Mouse (Mus musculus) cerebellum, adult 8-10 months (tissue): ENCODE results near the gene Mettl7a2.
"Not testable (repeated sequence)": the region's sequence is repeated elsewhere in the genome, so short reads cannot be mapped to it uniquely, and the experiment has no call there.

Experiments
- DNase-seq: peaks from one replicate; pipeline ENCODE4 v3.0.0; 2022

The Mettl7a2 gene

GRCm38 (mm10) chr15:100341314-100341980 lies 11.6 kb upstream of the Mettl7a2 start:
- DNase-seq = not testable (repeated sequence)

- DNase-seq = no peak
These were observed 7.5 kb upstream of the Mettl7a2 start for GRCm38 (mm10) chr15:100345484-100345883.

DNA sequence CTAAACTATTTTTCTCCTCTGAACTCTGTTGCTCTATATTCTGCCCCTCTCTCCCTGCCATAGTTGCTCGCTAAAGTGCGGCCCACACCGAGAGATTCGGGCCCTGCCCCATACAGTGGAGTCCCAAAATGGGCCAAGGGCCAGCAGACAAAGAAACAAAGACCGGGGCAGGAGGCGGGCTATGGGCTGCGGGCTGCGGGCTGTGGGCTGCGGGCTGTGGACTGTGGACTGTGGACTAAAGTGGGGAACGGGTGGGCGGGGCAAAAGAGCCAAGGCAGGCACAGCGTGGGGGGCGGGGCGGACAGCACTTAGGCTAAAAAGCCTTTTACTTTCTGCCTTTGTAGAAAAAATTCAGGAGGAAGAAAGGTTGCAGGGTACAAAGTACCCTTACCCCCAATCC lies 6.2 kb upstream of the Mettl7a2 start:
- DNase-seq = no peak

DNA sequence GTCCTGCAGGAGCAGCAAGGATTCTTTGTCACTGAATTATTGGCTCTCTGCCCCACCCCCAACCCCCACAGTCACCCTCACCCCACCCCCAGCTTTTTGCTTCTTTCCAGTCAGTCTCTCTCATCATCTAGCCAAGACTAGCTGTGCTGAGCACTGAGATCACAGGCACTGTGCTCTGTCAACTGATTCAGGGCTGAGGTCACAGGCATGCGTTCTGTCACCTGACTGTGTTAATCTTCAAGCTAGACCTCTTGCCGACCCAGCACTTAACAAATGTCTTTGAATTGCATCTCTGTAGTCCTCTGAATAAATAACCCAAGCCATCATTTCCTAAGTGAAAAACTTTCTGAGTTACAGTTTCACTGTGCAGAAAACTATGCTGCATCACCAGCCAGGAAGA lies 3.5 kb upstream of the Mettl7a2 start:
- no peak for DNase-seq

DNA sequence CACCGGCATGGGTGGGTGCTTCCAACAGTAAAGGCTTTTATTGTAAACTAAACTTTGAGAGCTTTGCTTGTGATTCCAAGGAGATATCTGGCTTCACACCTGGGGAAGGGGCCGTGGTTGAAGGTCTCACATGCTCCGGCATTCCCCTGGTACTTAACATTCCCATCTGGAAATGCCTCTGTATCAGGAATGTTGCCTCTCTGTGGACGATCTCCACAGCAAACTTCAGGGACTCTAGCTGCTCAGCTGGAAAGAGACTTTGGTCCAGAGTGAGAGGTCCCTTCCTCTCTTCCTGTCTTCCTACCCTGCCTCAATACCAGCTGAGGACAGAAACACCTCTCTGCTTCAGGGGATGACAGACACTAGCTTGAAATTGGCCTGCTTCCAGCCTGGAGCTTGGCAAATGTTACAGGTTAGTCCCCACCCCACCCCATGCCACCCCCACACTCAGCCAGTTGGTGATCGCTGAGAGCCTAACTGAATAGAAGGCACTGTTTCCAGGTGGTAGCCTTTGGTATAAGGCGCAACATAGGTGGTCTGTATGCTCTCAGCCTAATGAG lies 1.4 kb upstream of the Mettl7a2 start:
- DNase-seq = no peak

DNA sequence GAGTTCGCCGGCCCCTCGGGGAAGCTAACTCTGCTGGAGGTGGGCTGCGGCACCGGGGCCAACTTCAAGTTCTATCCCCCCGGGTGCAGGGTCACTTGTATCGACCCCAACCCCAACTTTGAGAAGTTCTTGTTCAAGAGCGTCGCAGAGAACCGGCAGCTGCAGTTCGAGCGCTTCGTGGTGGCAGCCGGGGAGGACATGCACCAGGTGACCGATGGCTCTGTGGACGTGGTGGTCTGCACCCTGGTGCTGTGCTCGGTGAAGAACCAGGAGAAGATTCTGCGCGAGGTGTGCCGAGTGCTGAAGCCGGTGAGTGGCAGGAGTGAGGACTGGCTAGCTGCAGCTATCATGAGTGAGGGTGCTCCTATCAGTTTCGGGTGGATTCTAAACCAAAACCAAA lies 399 bp downstream of the Mettl7a2 start:
- DNase-seq = not testable (repeated sequence)

- DNase-seq = no peak
These were observed 2.9 kb downstream of the Mettl7a2 start for GRCm38 (mm10) chr15:100355876-100356275.

DNA sequence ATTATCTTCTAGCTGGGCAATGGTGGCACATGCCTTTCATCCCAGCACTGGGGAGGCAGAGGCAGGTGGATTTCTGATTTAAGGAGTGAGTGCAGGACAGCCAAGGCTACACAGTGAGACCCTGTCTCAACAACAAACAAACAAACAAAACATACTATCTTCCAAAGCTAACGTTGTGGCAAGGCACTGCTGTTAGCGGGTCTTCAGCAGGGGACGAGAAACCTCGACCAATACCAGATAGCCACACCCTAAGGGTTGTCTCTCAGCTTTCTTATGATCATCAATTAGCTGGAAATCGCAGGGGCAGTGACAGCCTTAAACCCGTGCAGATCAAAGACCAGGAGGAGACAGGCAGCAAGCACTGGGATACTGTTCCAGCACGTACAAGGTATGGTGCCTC lies 11.2 kb downstream of the Mettl7a2 start, which contains the start of gene Higd1c:
Gene Higd1c (plus strand): TSS at position 301 of the 400 bp plus-strand sequence.
- DNase-seq = no peak

DNA sequence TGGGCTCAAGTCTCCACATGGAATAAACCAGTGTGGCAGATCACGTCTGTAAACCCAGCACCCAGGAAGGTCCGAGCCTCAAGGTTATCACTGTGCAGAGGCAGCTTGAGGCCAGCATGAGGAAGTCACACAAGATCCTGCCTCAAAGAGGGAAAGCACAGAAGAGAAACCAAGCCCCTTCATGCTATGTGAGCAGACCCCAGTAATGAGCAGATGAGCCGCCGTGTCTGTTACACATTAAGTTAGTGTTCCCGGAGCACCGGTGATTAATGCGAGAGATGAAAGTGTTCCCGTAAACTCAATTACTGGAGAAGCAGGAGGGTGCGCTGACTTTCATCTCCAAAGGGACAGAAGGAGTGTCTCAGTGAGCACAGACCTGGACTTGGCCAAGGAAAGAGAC lies 13.0 kb downstream of the Mettl7a2 start:
- not testable (repeated sequence) for DNase-seq

- no peak for DNase-seq
These were observed 14.1 kb downstream of the Mettl7a2 start for GRCm38 (mm10) chr15:100367119-100367518.

DNA sequence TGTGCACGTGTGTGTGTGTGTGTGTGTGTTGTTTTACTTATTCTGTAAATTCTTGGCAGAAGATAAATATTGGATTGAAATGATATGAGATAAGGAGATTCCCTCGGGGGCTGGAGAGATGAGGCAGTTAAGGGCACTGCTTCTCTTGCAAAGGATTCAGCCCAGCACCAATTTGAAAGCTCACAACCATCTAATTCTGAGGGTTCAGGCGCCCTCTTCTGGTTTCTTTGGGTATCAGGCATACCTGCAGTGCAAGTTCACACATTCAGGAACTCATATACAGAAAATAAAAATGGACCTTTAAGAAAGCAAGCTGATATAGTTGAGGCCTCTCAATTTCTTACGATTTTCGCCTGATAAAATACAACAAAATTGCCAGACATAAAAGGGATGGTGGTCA lies 22.1 kb downstream of the Mettl7a2 start:
- peak; percentile 44 for DNase-seq

- DNase-seq = not testable (repeated sequence)
These were observed 25.0 kb downstream of the Mettl7a2 start for GRCm38 (mm10) chr15:100377847-100378505.

- DNase-seq = no peak
These were observed 26.7 kb downstream of the Mettl7a2 start for GRCm38 (mm10) chr15:100379658-100380057.

DNA sequence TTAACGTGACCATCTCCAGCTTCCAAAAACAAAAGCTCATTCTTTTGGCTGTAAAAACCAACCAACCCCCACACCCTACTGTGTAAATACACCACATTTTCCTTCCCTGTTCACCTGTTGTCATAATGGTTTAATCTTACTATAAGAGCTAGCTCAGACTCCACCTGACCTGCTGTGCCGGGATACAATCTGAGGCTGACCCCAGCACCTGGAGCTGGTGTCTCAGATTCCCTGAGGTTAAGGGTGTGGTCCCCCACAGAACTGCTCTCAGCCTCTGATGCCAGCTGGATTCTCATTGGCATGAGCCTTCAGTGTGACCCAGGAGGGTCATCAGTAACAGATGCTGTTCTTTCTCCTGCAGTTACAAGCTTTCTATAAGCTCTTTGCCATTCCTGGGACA lies 27.1 kb downstream of the Mettl7a2 start:
- DNase-seq = no peak

GRCm38 (mm10) chr15:100385705-100386104 lies 32.7 kb downstream of the Mettl7a2 start:
- DNase-seq = no peak

GRCm38 (mm10) chr15:100387544-100388223 lies 34.7 kb downstream of the Mettl7a2 start:
- no peak for DNase-seq

DNA sequence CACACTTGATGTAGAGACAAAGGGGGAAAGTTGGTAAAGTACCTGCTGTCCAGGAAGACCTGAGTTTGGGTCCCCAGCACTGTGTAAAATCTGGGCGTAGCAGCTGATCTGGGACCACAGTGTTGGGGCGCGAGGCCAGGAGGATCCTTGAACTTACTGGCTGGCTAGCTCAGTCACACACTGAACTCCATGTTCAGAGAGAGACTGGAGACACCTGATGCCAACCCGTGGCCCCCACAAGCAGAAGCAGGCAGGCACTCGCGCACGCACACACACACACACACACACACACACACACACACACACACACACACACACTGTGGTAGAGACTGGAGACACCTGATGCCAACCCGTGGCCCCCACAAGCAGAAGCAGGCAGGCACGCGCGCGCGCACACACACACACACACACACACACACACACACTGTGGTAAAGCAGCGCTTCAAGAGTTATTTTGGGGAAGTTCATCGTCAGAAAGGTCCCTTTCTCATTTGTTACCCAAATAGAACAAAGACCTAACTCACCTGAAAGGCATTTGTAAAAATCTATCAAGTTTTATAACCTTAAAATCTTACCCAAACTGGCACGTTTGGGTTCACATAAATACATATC lies 35.3 kb downstream of the Mettl7a2 start:
- DNase-seq = no peak

DNA sequence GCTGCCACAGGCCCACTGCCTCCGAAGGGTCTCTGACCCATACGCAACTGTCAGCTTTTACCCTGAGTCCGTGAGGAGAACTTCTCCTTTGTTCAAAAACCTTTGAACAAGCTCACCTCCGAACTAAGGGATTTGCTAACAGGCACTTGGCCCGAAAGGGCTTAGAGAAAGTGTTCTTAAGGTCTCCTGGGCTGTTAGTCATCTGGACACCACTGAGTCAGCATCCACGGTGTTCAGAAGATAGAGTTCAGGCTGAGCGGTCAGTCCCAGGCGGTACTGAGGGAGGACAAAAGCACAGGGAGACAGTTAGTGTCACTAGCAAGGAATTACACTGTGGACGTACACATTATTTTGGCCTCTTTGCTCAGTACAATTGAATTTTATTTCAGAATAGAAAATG lies 35.9 kb downstream of the Mettl7a2 start:
- DNase-seq = no peak

DNA sequence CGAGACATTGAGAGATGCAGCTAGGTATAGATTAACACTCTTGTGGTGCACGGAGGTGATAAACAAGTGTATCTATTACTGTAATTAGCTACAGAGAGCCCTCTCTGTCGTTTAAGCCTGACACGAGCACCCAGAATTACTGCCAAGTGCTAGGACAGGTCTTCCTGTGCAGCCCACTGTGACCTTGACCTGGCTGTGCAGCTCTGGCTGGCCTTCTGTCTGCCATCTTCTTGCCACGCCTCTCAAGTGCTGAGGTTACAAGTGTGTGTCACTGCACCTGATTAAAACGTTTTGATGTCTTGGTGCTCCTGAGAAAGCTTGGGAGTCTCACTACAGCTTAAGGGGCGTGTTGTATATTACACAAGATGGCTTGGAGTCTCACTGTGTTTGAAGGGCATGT lies 38.1 kb downstream of the Mettl7a2 start:
- no peak for DNase-seq

- no peak for DNase-seq
These were observed 38.6 kb downstream of the Mettl7a2 start for GRCm38 (mm10) chr15:100391599-100391998.

- DNase-seq = no peak
These were observed 40.0 kb downstream of the Mettl7a2 start for GRCm38 (mm10) chr15:100393016-100393415.

- no peak for DNase-seq
These were observed 42.6 kb downstream of the Mettl7a2 start for GRCm38 (mm10) chr15:100395561-100395960.

DNA sequence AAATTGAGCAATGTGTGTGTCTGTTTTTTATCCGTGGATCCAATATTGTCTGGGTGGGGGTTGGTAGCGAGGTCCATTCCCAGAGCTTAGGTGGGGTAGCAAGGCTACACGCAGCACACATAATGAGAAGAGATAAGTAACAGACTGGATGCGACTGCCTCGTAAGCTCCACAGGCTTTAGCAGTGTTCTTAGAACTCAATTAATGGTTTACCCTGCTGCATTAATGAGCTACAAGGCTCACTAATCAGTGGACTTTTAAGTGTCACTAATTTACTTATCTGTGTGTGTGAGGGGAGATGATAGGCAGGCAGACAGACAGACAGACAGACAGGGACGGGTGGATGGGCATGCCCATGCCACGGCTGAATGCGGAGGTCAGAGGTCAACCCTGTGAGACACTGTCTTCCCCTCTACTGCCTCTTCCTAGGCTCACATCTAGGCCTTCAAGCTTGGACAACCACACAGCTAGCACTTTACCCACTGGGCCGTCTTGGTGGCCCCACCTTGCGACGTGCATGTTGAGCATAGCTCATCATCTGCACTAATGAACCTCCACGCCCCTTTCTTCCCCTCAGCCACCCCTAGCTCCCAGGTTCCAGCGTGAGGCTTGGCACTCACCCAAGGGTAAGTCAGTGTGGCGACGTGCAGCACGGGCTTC lies 47.7 kb downstream of the Mettl7a2 start:
- DNase-seq = no peak
